Mouse (Mus musculus) heart, postnatal 0 days (tissue): ENCODE data around the gene Crxos.

Experiments used
- CTCF ChIP-seq: IDR thresholded peaks from 2 replicates; pipeline ENCODE4 v1.5.1; 2016; ENCODE audit warnings: antibody characterized with exemption, control low read depth, low read depth
- EP300 ChIP-seq: IDR thresholded peaks from 2 replicates; pipeline ENCODE4 v1.6.1; 2016; ENCODE audit warnings: antibody characterized with exemption, low read depth

DNA sequence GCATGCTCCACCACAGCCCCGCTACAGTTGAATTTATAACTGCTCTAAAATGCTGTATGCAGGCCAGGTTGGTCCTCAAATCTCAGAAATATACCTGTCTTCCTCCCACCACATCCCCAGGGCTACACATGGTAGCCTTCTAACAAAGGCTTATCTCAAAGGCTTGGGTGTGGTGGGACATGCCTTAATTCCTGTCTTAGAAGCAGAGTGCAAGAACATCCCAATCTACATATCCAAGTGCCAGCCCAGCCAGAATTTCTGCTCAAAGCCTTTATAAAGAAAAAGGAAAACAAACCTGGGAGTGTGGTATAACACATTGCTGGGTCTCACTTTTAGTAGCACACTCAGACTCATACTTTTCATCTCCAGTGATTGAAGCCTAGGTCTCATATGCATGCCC is 11.8 kb downstream of the Crxos start:
- TF ChIP-seq CTCF (no peak), EP300 (no peak)
